Mouse (Mus musculus) myocyte (in vitro differentiated cells): ENCODE results near the gene Klk1b1. TPM values are rescaled to one million over a fixed set of nuclear protein-coding genes. Genes with fewer than 3 reads are reported as not detected.

Experiments
- H3K27me3 ChIP-seq: one replicate; pipeline ENCODE4 v1.6.1; 2011; ENCODE audit not compliant: control insufficient read depth, insufficient read depth, insufficient read length
- H3K36me3 ChIP-seq: one replicate; pipeline ENCODE4 v1.6.1; 2011; ENCODE audit not compliant: control insufficient read depth, insufficient read depth
- H3K4me2 ChIP-seq: one replicate; pipeline ENCODE4 v1.6.1; 2011; ENCODE audit warnings: low read depth, control low read depth
- H3K4me3 ChIP-seq: one replicate; pipeline ENCODE4 v1.5.1; 2011; ENCODE audit warnings: mild to moderate bottlenecking, control low read depth, moderate library complexity
- H3K79me2 ChIP-seq: one replicate; pipeline ENCODE4 v1.6.1; 2011; ENCODE audit not compliant: control insufficient read depth, insufficient read depth
- H3ac ChIP-seq: one replicate; pipeline ENCODE4 v1.6.1; 2011; ENCODE audit not compliant: control insufficient read depth, insufficient read length
- CEBPB ChIP-seq: IDR thresholded peaks from 2 replicates; pipeline ENCODE4 v1.6.1; 2011; ENCODE audit warnings: mild to moderate bottlenecking, moderate library complexity; ENCODE audit not compliant: poor library complexity, insufficient read depth, severe bottlenecking
- E2F4 ChIP-seq: IDR thresholded peaks from one replicate; pipeline ENCODE4 v1.6.1; 2011; ENCODE audit warnings: mild to moderate bottlenecking, control low read depth, moderate library complexity; ENCODE audit not compliant: insufficient read depth
- MAX ChIP-seq: IDR thresholded peaks from one replicate; pipeline ENCODE4 v1.6.1; 2011; ENCODE audit warnings: low read depth, mild to moderate bottlenecking, control low read depth
- MYOD1 ChIP-seq, 3 experiments: IDR thresholded peaks; one replicate each; pipeline ENCODE4 v1.6.1; 2011; ENCODE audit warnings: control low read depth in 2 of 3, low read depth in 2 of 3, mild to moderate bottlenecking in 2 of 3, moderate library complexity in 1 of 3; ENCODE audit not compliant: insufficient read length in 2 of 3, control insufficient read depth in 1 of 3
- MYOG ChIP-seq, 3 experiments: IDR thresholded peaks; one replicate each; pipeline ENCODE4 v1.6.1; 2011; ENCODE audit warnings: control low read depth in 2 of 3, low read depth in 2 of 3, mild to moderate bottlenecking in 2 of 3; ENCODE audit not compliant: insufficient read length in 2 of 3, control insufficient read depth in 1 of 3, insufficient read depth in 1 of 3
- POLR2A ChIP-seq: IDR thresholded peaks from one replicate; pipeline ENCODE4 v1.6.1; 2011; ENCODE audit warnings: low read depth, mild to moderate bottlenecking, control low read depth, moderate library complexity; ENCODE audit not compliant: insufficient read length
- POLR2AphosphoS2 ChIP-seq: IDR thresholded peaks from one replicate; pipeline ENCODE4 v1.6.1; 2011; ENCODE audit warnings: low read depth, control low read depth; ENCODE audit not compliant: insufficient read length
- REST ChIP-seq: IDR thresholded peaks from one replicate; pipeline ENCODE4 v1.6.1; 2011; ENCODE audit warnings: mild to moderate bottlenecking, control low read depth, moderate library complexity; ENCODE audit not compliant: insufficient read depth, insufficient read length
- SRF ChIP-seq: IDR thresholded peaks from one replicate; pipeline ENCODE4 v1.6.1; 2011; ENCODE audit warnings: low read depth; ENCODE audit not compliant: control insufficient read depth, insufficient read length
- TCF12 ChIP-seq: IDR thresholded peaks from one replicate; pipeline ENCODE4 v1.6.1; 2011; ENCODE audit warnings: mild to moderate bottlenecking, control low read depth; ENCODE audit not compliant: poor library complexity, insufficient read depth, severe bottlenecking
- TCF3 ChIP-seq: IDR thresholded peaks from one replicate; pipeline ENCODE4 v1.6.1; 2011; ENCODE audit warnings: low read depth, control low read depth; ENCODE audit not compliant: insufficient read length
- USF1 ChIP-seq: IDR thresholded peaks from one replicate; pipeline ENCODE4 v1.6.1; 2011; ENCODE audit warnings: low read depth, mild to moderate bottlenecking, control low read depth, moderate library complexity
- polyA plus RNA-seq: library from polyadenylated mRNA; unstranded; fragments of >200 nt; fragmentation: generic; extraction: Trizol; gene quantifications from one replicate; pipeline ENCODE4 v1.2.1, GENCODE M21; 2012; ENCODE audit warnings: missing spikeins

Klk1b1 gene
- not detected for polyA plus RNA-seq

GRCm38 (mm10) chr7:43966451-43966850, at the start of gene Klk1b1:
Gene Klk1b1, plus strand, starts transcription at chr7:43966751.
- H3ac ChIP-seq: no peak within 1 kb of the TSS
- TF ChIP-seq TCF12 (no peak), MYOG (IDR thresholded peaks at IDR 0.05; ENCODE audit: control insufficient read depth in 1 of 3, insufficient read depth in 1 of 3, insufficient read length in 2 of 3, low read depth in 2 of 3) (no peak), POLR2A (no peak), SRF (no peak), POLR2AphosphoS2 (no peak), REST (no peak), MYOD1 (IDR thresholded peaks at IDR 0.05; ENCODE audit: control insufficient read depth in 1 of 3, insufficient read length in 2 of 3, low read depth in 2 of 3) (no peak)
- H3K4me2 ChIP-seq: no peak within 1 kb of the TSS
- no peaks in the 10 kb centered on the region for H3K27me3 ChIP-seq
- H3K4me3 ChIP-seq: no peak within 1 kb of the TSS
- H3K36me3 ChIP-seq: no peaks in the 10 kb centered on the region
- H3K79me2 ChIP-seq: no peaks in the 10 kb centered on the region

- Histone ChIP-seq H3K4me3 (no peak overlapping the region), H3K4me2 (no peak overlapping the region), H3K36me3 (no peaks in the 10 kb centered on the region), H3K27me3 (no peaks in the 10 kb centered on the region), H3ac (no peak overlapping the region), H3K79me2 (no peaks in the 10 kb centered on the region)
- TF ChIP-seq CEBPB: no peak
- TF ChIP-seq E2F4: no peak
- TF ChIP-seq TCF12: no peak
- TF ChIP-seq POLR2AphosphoS2: no peak
- no peak for TF ChIP-seq MYOD1 (IDR thresholded peaks at IDR 0.05; ENCODE audit: control insufficient read depth in 1 of 3, insufficient read length in 2 of 3, low read depth in 2 of 3)
- no peak for TF ChIP-seq TCF3
- no peak for TF ChIP-seq MAX
Observed at GRCm38 (mm10) chr7:43918426-43918825, 48.1 kb upstream of the Klk1b1 start.

- Histone ChIP-seq H3ac (no peak overlapping the region), H3K4me2 (no peak overlapping the region), H3K36me3 (no peaks in the 10 kb centered on the region), H3K4me3 (no peak overlapping the region), H3K79me2 (no peaks in the 10 kb centered on the region), H3K27me3 (no peaks in the 10 kb centered on the region)
- no peak for TF ChIP-seq POLR2AphosphoS2
- TF ChIP-seq E2F4: no peak
- TF ChIP-seq SRF: no peak
- TF ChIP-seq TCF12: no peak
- no peak for TF ChIP-seq USF1
- no peak for TF ChIP-seq MYOG (IDR thresholded peaks at IDR 0.05; ENCODE audit: control insufficient read depth in 1 of 3, insufficient read depth in 1 of 3, insufficient read length in 2 of 3, low read depth in 2 of 3)
Observed at GRCm38 (mm10) chr7:43918871-43919270, 47.7 kb upstream of the Klk1b1 start.

GRCm38 (mm10) chr7:43919559-43920451, 46.7 kb upstream of the Klk1b1 start:
- H3K27me3 ChIP-seq: no peaks in the 10 kb centered on the region
- TF ChIP-seq E2F4 (no peak), TCF12 (no peak), MAX (no peak), MYOD1 (IDR thresholded peaks at IDR 0.05; ENCODE audit: control insufficient read depth in 1 of 3, insufficient read length in 2 of 3, low read depth in 2 of 3) (no peak)
- H3K4me3 ChIP-seq: no peak overlapping the region
- no peaks in the 10 kb centered on the region for H3K36me3 ChIP-seq
- H3K4me2 ChIP-seq: no peak overlapping the region
- H3ac ChIP-seq: no peak overlapping the region
- H3K79me2 ChIP-seq: no peaks in the 10 kb centered on the region

GRCm38 (mm10) chr7:43920582-43920981, 46.0 kb upstream of the Klk1b1 start:
- Histone ChIP-seq H3K27me3 (no peaks in the 10 kb centered on the region), H3K4me3 (no peak overlapping the region), H3ac (no peak overlapping the region), H3K4me2 (no peak overlapping the region), H3K79me2 (no peaks in the 10 kb centered on the region), H3K36me3 (no peaks in the 10 kb centered on the region)
- TF ChIP-seq TCF3 (no peak), POLR2AphosphoS2 (no peak)

GRCm38 (mm10) chr7:43921087-43921486, 45.5 kb upstream of the Klk1b1 start:
- no peak for TF ChIP-seq SRF
- TF ChIP-seq CEBPB: no peak
- TF ChIP-seq MYOG (IDR thresholded peaks at IDR 0.05; ENCODE audit: control insufficient read depth in 1 of 3, insufficient read depth in 1 of 3, insufficient read length in 2 of 3, low read depth in 2 of 3): no peak
- no peak for TF ChIP-seq TCF12
- TF ChIP-seq MYOD1 (IDR thresholded peaks at IDR 0.05; ENCODE audit: control insufficient read depth in 1 of 3, insufficient read length in 2 of 3, low read depth in 2 of 3): no peak
- TF ChIP-seq MAX: no peak
- TF ChIP-seq POLR2A: no peak
- TF ChIP-seq E2F4: no peak
- no peak for TF ChIP-seq POLR2AphosphoS2
- TF ChIP-seq USF1: no peak
- TF ChIP-seq TCF3: no peak
- no peak for TF ChIP-seq REST
- Histone ChIP-seq H3K79me2 (no peaks in the 10 kb centered on the region), H3K4me3 (no peak overlapping the region), H3K27me3 (no peaks in the 10 kb centered on the region), H3K36me3 (no peaks in the 10 kb centered on the region), H3ac (no peak overlapping the region), H3K4me2 (no peak overlapping the region)
